Mouse (Mus musculus): ENCODE measurements around the gene Gm960. TPM values are rescaled to one million over a fixed set of nuclear protein-coding genes. Genes with fewer than 3 reads are reported as not detected.
"Not testable (repeated sequence)": the region's sequence is repeated elsewhere in the genome, so short reads cannot be mapped to it uniquely, and the experiment has no call there.

Gene Gm960
- total RNA-seq, 2 experiments from 2014 or later, result 3.7 to 4.5 TPM

DNA sequence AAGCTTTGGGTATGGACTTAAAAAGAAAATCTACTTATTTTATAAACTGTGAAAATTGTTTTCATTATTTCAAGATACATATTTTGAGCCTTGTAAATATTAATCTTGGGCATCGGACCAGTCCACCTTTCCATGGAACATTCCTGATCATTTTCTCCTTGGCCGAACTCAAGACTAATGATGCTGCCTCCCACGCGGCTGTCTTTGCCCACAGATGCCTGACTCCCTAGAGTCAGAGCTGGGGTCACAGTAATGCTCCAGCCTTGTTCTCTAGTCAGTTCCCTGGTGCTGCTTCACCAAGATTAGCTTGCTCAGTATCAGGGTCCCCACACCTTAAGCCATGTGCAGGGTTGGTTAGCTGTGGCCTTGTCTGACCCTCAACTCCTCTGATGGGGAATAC lies 92.8 kb downstream of the Gm960 start:
- no peak for DNase-seq
- intact Hi-C loops (cut with DNase I), result no loop called here

DNA sequence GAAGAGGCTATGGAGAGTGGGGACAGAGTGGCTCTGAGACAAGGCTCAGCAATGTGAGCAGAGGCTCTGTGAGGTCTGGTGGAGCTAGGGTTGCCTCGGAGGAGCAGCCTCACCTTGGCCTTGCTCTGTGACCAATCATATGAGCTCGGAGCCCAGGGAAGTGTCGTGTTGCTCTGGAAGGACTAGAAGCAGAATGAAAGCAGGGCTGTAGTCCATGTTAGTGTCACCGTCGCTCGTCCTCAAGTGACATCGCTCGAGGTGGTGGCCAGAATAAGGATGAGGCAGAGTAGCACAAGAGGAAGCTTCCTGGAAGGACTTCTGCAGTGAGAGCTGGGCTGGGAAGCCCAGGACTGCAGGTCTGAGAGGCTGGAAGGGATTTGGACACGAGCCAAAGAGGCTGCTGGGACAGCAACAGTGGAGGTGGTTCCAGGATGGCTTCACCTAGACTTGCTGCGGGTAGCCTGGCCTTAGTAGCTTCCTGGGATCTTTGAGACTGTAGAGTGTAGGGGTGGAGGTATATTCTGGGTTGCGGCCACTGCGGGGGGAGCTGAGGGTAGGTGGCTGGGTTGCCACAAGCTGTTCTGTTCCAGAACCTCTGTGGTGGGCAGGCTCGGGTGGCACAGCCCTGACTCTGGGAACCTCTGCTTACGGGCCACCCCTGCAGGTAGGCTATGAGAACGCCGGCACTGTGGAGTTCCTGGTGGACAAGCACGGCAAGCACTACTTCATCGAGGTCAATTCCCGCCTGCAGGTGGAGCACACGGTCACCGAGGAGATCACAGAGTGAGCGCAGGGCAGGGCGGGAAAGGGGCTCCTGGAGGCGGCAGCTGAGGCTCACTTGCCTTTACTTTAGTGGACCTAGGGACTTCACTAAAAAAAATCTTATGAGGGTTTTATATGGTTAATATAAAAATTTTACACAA lies 94.4 kb downstream of the Gm960 start:
- intact Hi-C loops (cut with DNase I), result no loop called here
- peak; percentile 32 for DNase-seq

DNA sequence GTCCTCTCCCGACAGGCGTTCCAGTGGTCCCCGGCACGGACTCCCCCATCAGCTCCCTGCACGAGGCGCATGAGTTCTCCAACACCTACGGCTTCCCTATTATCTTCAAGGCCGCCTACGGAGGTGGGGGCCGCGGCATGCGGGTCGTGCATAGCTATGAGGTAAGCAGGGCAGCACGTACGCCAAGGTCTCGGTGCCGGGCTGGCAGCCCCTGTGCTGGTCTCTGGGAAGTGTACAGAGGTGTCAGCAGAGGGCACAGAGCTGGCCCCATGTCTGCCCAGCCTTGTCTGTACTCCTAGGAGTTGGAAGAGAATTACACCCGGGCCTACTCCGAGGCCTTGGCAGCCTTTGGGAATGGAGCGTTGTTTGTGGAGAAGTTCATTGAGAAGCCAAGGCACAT lies 96.0 kb downstream of the Gm960 start:
- no peak for DNase-seq
- intact Hi-C loops (cut with DNase I), result no loop called here

DNA sequence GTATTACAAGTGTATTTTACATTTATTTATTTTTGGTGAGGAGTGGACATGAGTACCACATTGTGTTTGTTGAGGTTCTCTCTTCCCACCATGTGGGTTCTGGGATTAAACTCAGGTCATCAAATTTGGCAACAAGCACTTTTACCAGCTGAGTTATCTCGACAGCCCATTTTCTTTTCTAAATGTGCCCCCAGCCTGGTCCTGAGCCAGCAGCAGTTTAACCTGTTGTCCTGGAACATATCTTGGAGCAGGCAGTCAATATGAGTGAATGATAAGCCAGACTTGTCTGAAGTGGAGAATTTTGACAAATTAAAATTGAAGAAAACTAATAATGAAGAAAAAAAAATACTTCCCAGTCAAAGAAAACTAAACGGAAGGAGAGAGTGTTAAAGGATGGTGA lies 102.4 kb downstream of the Gm960 start:
- intact Hi-C loops (cut with DNase I), result no loop called here
- DNase-seq, result no peak

DNA sequence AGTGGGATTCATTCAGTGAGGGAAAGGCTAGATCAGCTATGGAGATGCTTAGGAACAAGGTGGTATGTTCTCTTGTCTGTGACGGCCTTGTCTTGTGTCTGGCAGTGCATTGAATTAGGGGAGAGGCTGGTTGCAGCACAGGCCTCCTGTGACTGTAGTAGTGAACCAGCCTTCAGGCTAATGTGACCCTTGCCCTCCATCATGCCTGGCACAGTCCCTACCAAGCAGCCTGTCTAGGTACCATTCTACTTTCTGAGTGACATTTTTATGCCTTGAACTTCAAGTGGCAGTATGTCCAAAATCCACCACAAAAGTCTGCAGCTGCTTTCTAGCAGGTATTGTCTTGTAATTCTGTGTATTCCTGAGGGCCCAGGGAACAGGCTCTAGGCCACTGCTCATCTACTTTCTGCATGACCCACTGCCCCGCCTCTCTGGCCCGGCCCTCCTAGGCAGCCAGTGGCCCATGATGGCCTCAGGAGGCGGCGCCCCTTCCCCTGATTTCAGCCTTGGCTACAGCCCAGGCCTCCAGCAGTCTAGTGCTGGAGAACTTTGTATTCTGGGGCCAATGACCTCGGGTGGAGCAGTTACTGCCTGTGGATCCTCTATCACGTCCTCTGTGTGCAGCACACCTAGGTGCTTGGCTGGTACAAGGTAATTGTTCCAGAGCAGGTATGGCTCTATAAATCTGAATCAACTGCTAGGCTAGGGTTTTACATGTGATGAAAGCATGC lies 104.5 kb downstream of the Gm960 start:
- intact Hi-C loops (cut with DNase I), result no loop called here
- DNase-seq, result no peak

DNA sequence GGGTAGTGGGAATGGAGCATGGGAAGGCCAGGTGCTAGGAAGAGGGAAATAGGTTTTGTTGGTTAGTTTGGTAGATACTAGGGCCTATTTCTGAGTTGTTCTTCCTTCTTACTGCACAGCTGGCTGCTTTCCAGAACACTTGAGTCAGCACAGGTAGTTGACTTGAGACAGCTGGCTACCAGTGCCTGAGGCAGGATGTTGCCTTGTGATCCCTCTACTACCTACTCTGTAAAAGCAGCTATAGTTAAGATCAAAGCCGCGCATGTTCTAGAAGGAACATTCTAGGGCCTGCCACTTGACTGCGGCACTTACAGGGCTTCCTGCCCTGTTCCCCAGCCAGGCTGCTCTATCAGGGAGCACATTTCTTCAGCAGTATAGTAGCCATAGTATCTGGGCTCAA lies 108.4 kb downstream of the Gm960 start:
- DNase-seq, result no peak
- intact Hi-C loops (cut with DNase I), result no loop called here

DNA sequence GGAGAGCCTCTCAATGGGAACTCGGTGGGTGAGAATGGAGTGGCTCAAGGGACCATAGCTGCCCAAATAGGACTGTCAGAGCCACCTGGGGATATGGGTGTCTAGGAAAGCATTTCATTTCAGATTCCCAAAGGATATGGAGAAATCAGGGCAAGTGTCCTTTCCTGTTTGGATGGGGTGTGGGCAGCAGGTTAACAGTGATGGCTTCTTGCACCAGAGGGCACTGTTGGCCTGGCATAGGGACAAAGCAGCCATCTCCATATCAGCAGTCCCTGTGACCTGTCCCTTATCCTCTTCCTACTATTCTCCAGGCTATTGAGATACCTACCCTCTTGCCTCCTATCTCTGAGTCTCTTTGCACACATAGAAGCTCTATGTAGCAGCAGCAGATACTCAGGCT lies 109.4 kb downstream of the Gm960 start:
- DNase-seq, result no peak
- intact Hi-C loops (cut with DNase I), result no loop called here

DNA sequence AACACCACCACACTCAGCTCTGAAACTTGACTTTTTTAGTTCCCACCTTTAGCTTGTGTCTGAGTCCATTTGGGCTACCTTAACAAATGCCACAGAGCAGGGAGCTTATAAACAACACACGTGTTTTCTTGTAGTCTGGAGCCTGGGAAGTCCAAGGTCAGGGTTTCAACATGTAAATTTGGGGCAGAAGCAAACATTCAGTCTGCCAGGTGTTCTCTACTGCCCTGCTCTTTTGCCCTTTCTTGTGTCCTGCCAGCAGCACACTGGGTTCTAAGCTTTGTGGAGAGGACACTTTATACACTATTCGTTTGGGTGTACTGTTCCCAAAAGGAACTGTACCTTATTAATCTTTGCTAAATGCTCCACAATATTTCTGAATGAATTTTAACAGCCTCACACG lies 110.0 kb downstream of the Gm960 start:
- intact Hi-C loops (cut with DNase I), result no loop called here
- no peak for DNase-seq

DNA sequence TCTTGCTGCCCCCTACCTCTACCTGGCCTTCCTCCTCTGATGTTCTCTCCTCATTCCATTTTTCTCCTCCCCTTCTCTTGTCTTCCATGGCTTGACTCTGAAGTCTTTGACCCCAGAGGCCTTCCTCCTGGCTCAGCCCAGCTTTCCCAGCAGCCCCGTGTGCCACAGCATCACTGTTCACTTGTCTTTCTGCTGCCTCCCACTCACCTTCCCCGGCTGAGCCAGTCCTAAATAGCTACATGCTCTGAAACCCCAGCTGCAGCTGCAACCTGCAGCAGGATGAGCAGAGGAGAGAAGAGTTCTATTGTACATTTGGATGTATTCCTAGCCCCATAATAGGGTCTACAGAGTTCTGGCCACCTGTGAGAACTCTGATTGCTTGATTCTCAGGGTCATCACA lies 111.0 kb downstream of the Gm960 start:
- intact Hi-C loops (cut with DNase I), result no loop called here
- no peak for DNase-seq

DNA sequence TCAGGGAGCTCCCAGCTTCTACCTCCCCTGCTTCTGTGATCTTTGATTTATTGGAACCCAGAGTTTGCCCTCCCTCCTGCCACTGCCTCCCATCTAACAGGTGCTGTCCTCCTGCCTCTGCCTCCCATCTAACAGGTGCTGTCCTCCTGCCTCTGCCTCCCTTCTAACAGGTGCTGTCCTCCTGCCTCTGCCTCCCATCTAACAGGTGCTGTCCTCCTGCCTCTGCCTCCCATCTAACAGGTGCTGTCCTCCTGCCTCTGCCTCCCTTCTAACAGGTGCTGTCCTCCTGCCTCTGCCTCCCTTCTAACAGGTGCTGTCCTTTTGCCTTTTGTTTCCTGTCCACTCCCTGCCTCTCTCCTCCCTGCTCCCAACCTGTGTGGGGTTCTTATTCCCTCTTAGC lies 111.7 kb downstream of the Gm960 start:
- intact Hi-C loops (cut with DNase I); DNase-seq: not testable (repeated sequence)

DNA sequence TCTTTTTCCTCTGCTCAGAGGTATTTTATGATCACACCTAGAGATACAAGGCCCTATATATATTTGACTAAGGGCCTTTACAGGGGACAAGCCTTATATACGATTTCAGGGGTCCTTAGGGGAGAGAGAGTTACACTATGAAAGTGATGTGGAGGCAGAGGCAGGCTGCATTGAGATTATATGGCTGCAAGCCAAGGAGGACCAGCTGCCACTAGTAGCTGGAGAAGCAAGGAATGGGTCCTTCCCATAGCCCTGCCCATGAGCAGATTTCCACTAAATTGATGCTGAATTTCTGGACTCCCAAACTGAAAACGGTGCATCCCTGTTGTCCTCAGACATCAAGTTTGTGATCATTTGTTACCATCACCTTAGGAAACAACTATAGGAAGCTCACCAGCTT lies 114.6 kb downstream of the Gm960 start:
- intact Hi-C loops (cut with DNase I), result no loop called here
- peak; percentile 42 for DNase-seq

DNA sequence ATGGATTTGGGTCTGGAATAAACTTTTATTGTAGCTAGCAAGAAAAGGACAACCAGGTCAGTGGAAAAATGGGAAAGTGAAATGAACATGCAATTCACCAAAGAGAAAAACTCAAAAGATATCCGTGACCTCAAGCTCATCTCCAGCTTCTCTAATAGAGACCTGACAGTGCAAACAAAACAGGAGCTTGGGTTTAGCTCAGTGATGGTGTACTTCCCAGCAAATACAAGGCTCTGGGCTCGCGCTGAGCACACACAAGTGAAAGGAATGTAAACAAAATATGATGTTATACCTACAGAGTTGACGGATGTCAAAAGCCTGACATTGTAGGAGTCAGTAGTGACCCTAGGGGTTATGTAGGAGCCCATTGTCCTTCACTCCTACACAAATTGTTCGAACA lies 119.2 kb downstream of the Gm960 start:
- no peak for DNase-seq

DNA sequence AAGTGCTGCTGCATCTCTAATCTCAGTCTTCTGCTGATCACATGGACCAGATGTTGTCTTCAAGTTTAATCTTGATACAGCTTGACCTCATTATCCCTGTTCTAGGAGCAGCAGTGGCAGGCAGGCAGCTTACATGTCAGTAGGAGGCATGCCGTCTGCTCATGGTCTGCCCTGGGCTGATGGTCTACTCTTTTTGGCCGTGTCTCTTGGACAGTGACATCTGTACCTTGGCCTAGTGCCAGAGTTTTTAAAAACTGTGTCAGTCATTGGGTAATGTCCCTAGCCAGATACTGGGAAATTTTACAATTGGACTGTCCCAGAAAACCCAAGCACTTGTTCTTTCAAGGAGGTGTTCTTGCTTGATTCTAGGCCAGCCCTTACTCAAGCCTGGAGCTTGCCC lies 119.7 kb downstream of the Gm960 start:
- DNase-seq, result peak; percentile 40
- intact Hi-C loops (cut with DNase I), result no loop called here

More for the DNA sequence above, 119.2 kb downstream of the Gm960 start:
- intact Hi-C loops (cut with DNase I), result no loop called here

Small RNAs within 50 kb of the gene (microRNA-seq; reads per million reads assigned to microRNA genes)
- gene Mir6986, result 12.6 reads per million, percentile 29 among the genes with 10 or more reads in this experiment

Other genes with a start within 250 kb of the Gm960 start
- gene Syt12, start 221.2 kb downstream of the Gm960 start, total RNA-seq (2021), result 1 to 10 TPM; 4.4 to 5.3 TPM
- not detected for gene 2010003K11Rik, start 200.1 kb downstream of the Gm960 start, total RNA-seq (2021)
- 10 to 100 TPM; 42.6 to 44.2 TPM for gene Pcx, start 188.2 kb downstream of the Gm960 start, total RNA-seq (2021)
- gene Lrfn4, start 83.0 kb downstream of the Gm960 start, total RNA-seq (2021), result 10 to 100 TPM; 85.3 to 88.6 TPM
- gene Rce1, start 73.0 kb downstream of the Gm960 start, total RNA-seq (2021), result 10 to 100 TPM; 26.4 to 27.5 TPM
- gene Sptbn2, start 12.5 kb upstream of the Gm960 start, total RNA-seq (2021), result 100 to 1,000 TPM; 319 to 320 TPM
- gene Rbm4b, start 57.8 kb upstream of the Gm960 start, total RNA-seq (2021), result 10 to 100 TPM; 32.5 to 35.2 TPM
- gene Rbm4, start 95.2 kb upstream of the Gm960 start, total RNA-seq (2021), result 10 to 100 TPM; 76.1 to 80.4 TPM
- gene Gm21992, start 112.9 kb upstream of the Gm960 start, total RNA-seq (2021), result 10 to 100 TPM; 18.2 to 37.9 TPM
- 10 to 100 TPM; 65.9 to 73.9 TPM for gene Rbm14, start 113.0 kb upstream of the Gm960 start, total RNA-seq (2021)
- 10 to 100 TPM; 38.1 to 41.0 TPM for gene Ccs, start 140.7 kb upstream of the Gm960 start, total RNA-seq (2021)
- gene Ccdc87, start 140.7 kb upstream of the Gm960 start, total RNA-seq (2021), result 1 to 10 TPM; 1.7 to 2.0 TPM
- 10 to 100 TPM; 66.9 to 70.3 TPM for gene Ctsf, start 156.5 kb upstream of the Gm960 start, total RNA-seq (2021)
- gene Actn3, start 179.2 kb upstream of the Gm960 start, total RNA-seq (2021), result 1 to 10 TPM; 2.5 to 3.4 TPM
- 10 to 100 TPM; 17.7 to 21.0 TPM for gene Zdhhc24, start 180.0 kb upstream of the Gm960 start, total RNA-seq (2021)
- gene Bbs1, start 208.0 kb upstream of the Gm960 start, total RNA-seq (2021), result 10 to 100 TPM; 27.4 to 35.8 TPM
- 10 to 100 TPM; 72.5 to 80.8 TPM for gene Dpp3, start 229.6 kb upstream of the Gm960 start, total RNA-seq (2021)
- 10 to 100 TPM; 19.5 to 20.1 TPM for gene Peli3, start 244.5 kb upstream of the Gm960 start, total RNA-seq (2021)